Comparison of ENCODE assay signal across 8 mouse cellular contexts in the genomic region with DNA sequence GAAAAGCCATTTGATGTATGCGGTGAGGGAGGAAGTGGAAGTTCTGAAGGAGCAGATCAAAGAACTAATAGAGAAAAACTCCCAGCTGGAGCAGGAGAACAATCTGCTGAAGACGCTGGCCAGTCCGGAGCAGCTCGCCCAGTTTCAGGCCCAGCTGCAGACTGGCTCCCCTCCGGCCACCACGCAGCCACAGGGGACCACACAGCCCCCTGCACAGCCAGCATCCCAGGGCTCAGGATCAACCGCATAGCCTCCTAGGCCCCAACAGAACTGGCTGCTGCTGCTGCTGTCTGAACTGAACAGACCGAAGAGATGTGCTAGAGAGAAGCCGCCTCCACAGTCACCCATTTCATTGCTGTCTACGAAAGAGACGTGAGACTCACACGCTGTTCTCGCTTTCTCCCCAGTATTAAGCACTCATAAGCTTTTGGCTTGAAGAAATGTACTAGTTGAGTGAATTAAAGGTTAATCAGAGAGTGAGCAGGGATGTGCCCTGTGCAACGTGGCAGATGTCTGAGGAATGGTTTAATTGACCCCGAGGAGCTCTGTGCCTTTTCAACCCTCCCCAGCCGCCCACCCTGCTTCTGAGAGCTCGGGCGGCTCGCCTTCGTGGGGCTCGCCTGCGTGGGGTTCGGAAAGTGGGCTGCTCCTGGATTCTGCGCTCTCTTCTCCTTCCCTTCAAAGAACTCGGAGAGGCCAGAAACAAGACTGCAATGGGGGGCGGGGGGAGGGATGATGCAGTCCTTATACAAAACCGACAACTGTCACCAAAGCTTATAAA. TPM values are rescaled to one million over a fixed set of nuclear protein-coding genes. Genes with fewer than 3 reads are reported as not detected.
DNase-seq lines count a peak whose midpoint lies in the region; ATAC-seq and TF ChIP-seq lines count a peak whose summit lies in the region.

No protein-coding gene starts in this region.

- WGBS in spleen, adult 2 months, result 82% methylated on average over 27 of the region's 27 CpGs
- WGBS in intestine, postnatal 0 days, result 39% methylated on average over 27 of the region's 27 CpGs
- 50% methylated on average over 27 of the region's 27 CpGs for WGBS in midbrain, embryonic 11.5 days

- DNase-seq in cerebellum, adult 11 months, result peak; percentile 48
- no peak for DNase-seq in cerebellum, postnatal 4 days (ENCODE audit: low spot score in 2 of 2)
- DNase-seq in spleen, adult 2 months (ENCODE audit: low read depth in 1 of 2, low spot score in 2 of 2), result no peak
- no peak for DNase-seq in spleen, postnatal 10 days (ENCODE audit: low spot score in 2 of 2)
- DNase-seq in gastrocnemius, postnatal 14 days, result peak; percentile 40
- DNase-seq in midbrain, embryonic 11.5 days (ENCODE audit: low spot score, missing footprints), result peak; percentile 90
- no peak for DNase-seq in c-Kit-positive CD71-positive TER-119-positive erythroid progenitor cells, embryonic 14.5 days (ENCODE audit: low spot score)

- H3K36me3 ChIP-seq in spleen, adult 2 months (ENCODE audit: control insufficient read depth, insufficient read depth, low read length), result no peaks in the 10 kb centered on the region
- peaks cover 8% of the 10 kb centered on the region; the same call in 1 of the 2 replicates for H3K36me3 ChIP-seq in intestine, postnatal 0 days (ENCODE audit: control insufficient read depth, insufficient read depth)
- H3K36me3 ChIP-seq in midbrain, embryonic 11.5 days (ENCODE audit: control insufficient read depth, insufficient read depth, low read length), result peaks cover 5% of the 10 kb centered on the region; the same call in 1 of the 2 replicates

- no peak for TF ChIP-seq CTCF in spleen, adult 2 months (IDR thresholded peaks at IDR 0.05; ENCODE audit: extremely low read depth, insufficient read depth, insufficient read length, insufficient replicate concordance)
- no peak for TF ChIP-seq CTCF in intestine, postnatal 0 days (IDR thresholded peaks at IDR 0.05; ENCODE audit: low read depth)

- H3K27me3 ChIP-seq in spleen, adult 2 months (ENCODE audit: control insufficient read depth, insufficient read depth, low read length), result no peaks in the 10 kb centered on the region
- H3K27me3 ChIP-seq in intestine, postnatal 0 days (replicated peaks; ENCODE audit: control insufficient read depth, insufficient read depth, low read length), result no peaks in the 10 kb centered on the region
- H3K27me3 ChIP-seq in midbrain, embryonic 11.5 days (ENCODE audit: control insufficient read depth, insufficient read depth, low read length), result no peaks in the 10 kb centered on the region

- peak overlapping the region; percentile 62; the same call in 1 of the 2 replicates for H3K4me3 ChIP-seq in spleen, adult 2 months (ENCODE audit: extremely low read depth, insufficient read depth, insufficient read length)
- H3K4me3 ChIP-seq in intestine, postnatal 0 days (ENCODE audit: low read depth, low read length), result peak overlapping the region; percentile 69
- peak overlapping the region; percentile 53 for H3K4me3 ChIP-seq in midbrain, embryonic 11.5 days (ENCODE audit: low read depth, low read length)

- no peak for ATAC-seq in intestine, postnatal 0 days
- no peak for ATAC-seq in midbrain, embryonic 11.5 days (ENCODE audit: low FRiP score)

- H3K27ac ChIP-seq in spleen, adult 2 months (ENCODE audit: insufficient read depth, low read length), result no peak overlapping the region
- peak overlapping the region; percentile 98 for H3K27ac ChIP-seq in intestine, postnatal 0 days (ENCODE audit: low read depth, low read length)
- peak overlapping the region; percentile 100 for H3K27ac ChIP-seq in midbrain, embryonic 11.5 days (ENCODE audit: low read depth, low read length)

- no peak for TF ChIP-seq POLR2A in spleen, adult 2 months (IDR thresholded peaks at IDR 0.05; ENCODE audit: low read depth, low read length)

- H3K9me3 ChIP-seq in intestine, postnatal 0 days (ENCODE audit: control insufficient read depth), result no peaks in the 10 kb centered on the region
- H3K9me3 ChIP-seq in midbrain, embryonic 11.5 days (ENCODE audit: control insufficient read depth, low read length), result no peaks in the 10 kb centered on the region

- H3K4me1 ChIP-seq in spleen, adult 2 months (ENCODE audit: control insufficient read depth, insufficient read depth, insufficient read length), result peaks cover 5% of the 10 kb centered on the region
- peaks cover 3% of the 10 kb centered on the region; the same call in 1 of the 2 replicates for H3K4me1 ChIP-seq in intestine, postnatal 0 days (replicated peaks; ENCODE audit: control insufficient read depth, insufficient read depth, low read length)
- peaks cover 7% of the 10 kb centered on the region for H3K4me1 ChIP-seq in midbrain, embryonic 11.5 days (ENCODE audit: control insufficient read depth, insufficient read depth, low read length)

- H3K9ac ChIP-seq in intestine, postnatal 0 days (ENCODE audit: low read depth, low read length), result peak overlapping the region; percentile 92
- H3K9ac ChIP-seq in midbrain, embryonic 11.5 days (ENCODE audit: low read length), result peak overlapping the region; percentile 96

- intact Hi-C loops in gastrocnemius, postnatal 14 days (cut with DNase I; ENCODE audit: low total_unique reads), result no loop called here

- peak overlapping the region; percentile 79 for H3K4me2 ChIP-seq in intestine, postnatal 0 days (replicated peaks; ENCODE audit: low read depth)
- peak overlapping the region; percentile 86 for H3K4me2 ChIP-seq in midbrain, embryonic 11.5 days

RNA-seq across cellular contexts. Expression of a gene that starts 50.1 kb away (rescaled TPM):
- 4.2 and 6.1 TPM in 2 replicates for polyA plus RNA-seq in spleen, adult 2 months (2012; rRNA removed)
- under 1 TPM; 0.62 to 0.97 TPM for total RNA-seq in gastrocnemius, postnatal 14 days (2021)
- 7.5 and 7.7 TPM in 2 replicates for polyA plus RNA-seq in intestine, postnatal 0 days (2015; fragmentation: Nextera tagmentation; extraction: Ambion mirVana)
- polyA plus RNA-seq in midbrain, embryonic 11.5 days (2014; fragmentation: Nextera tagmentation; extraction: Ambion mirVana), result 45.5 and 47.3 TPM in 2 replicates

Comparison
In these comparisons a context has a peak if more than half of its experiments do, and no peak if none do; other contexts are left out.
1. DNase-seq: peak in cerebellum, adult 11 months (single experiment), gastrocnemius, postnatal 14 days (single experiment) and midbrain, embryonic 11.5 days (single experiment); none in cerebellum, postnatal 4 days (0 of 2), spleen, adult 2 months (0 of 2), spleen, postnatal 10 days (0 of 2) and c-Kit-positive CD71-positive TER-119-positive erythroid progenitor cells, embryonic 14.5 days (single experiment).
2. Peak in every context shown above with its lines, with median percentiles within 50 percentile points of each other: H3K4me3 ChIP-seq.